Mouse (Mus musculus): ENCODE measurements around the gene Wscd2.

GRCm38 (mm10) chr5:113606121-113606520 lies 116.0 kb downstream of the Wscd2 start:
- TF ChIP-seq RCOR1 (conservative IDR thresholded peaks at IDR 0.05; ENCODE audit: low read depth, low read length): no peak
- no peak for TF ChIP-seq ZMIZ1 (IDR thresholded peaks at IDR 0.05; ENCODE audit: low read depth, low read length)

All from CH12.LX (cell line).